Comparison of ENCODE assay signal across 13 mouse cellular contexts in the genomic region with DNA sequence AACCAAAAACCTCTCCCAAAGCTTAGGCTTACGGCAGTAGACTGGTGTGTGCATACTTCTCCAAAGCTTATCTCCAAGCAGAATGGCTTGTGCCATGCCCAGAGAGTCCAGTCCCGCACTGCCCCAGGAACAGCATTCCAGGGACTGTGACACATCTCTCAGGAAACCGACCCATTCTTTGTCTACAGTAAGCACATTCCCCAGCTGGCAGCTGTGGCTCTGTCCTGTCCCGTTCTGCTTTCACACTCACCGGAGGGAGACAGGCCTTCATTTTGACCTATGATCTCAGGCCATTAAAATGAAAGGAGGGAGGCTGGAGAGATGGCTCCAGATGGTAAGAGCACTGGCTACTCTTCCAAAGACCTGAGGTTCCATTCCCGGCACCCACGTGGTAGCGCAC. TPM values are rescaled to one million over a fixed set of nuclear protein-coding genes. Genes with fewer than 3 reads are reported as not detected.
A peak's percentile ranks its signal among the peaks of the same experiment; 100 is the strongest.
DNase-seq lines count a peak whose midpoint lies in the region; ATAC-seq and TF ChIP-seq lines count a peak whose summit lies in the region.
"Had no signal": no experiment of that assay in that cellular context is flagged by ENCODE, and none has a peak within 500 bp of the region (broad histone marks: within the 10 kb centered on the region; RNA-seq: fewer than 3 reads in every experiment).

No protein-coding gene starts in this region.

- TF ChIP-seq EP300 in liver, postnatal 0 days (IDR thresholded peaks at IDR 0.05; ENCODE audit: low read depth) = no peak

- no peaks in the 10 kb centered on the region for H3K27me3 ChIP-seq in intestine, embryonic 16.5 days (replicated peaks; ENCODE audit: control insufficient read depth, insufficient read depth, low read length)
- no peaks in the 10 kb centered on the region for H3K27me3 ChIP-seq in intestine, postnatal 0 days (replicated peaks; ENCODE audit: control insufficient read depth, insufficient read depth, low read length)
- H3K27me3 ChIP-seq in forebrain, embryonic 15.5 days = no peaks in the 10 kb centered on the region
- no peaks in the 10 kb centered on the region for H3K27me3 ChIP-seq in neural tube, embryonic 11.5 days (ENCODE audit: control insufficient read depth, insufficient read depth, low read length)
- H3K27me3 ChIP-seq in liver, postnatal 0 days (ENCODE audit: insufficient read depth, low read length) = no peaks in the 10 kb centered on the region
- H3K27me3 ChIP-seq: intestine, embryonic 15.5 days; liver, embryonic 13.5 days had no signal

- no peak overlapping the region for H3K4me3 ChIP-seq in intestine, embryonic 16.5 days (ENCODE audit: low read length)
- H3K4me3 ChIP-seq in intestine, postnatal 0 days (ENCODE audit: low read depth, low read length) = no peak overlapping the region
- H3K4me3 ChIP-seq in forebrain, embryonic 15.5 days = no peak overlapping the region
- H3K4me3 ChIP-seq in neural tube, embryonic 11.5 days (ENCODE audit: low read depth, low read length) = no peak overlapping the region
- H3K4me3 ChIP-seq in liver, postnatal 0 days (ENCODE audit: low read depth, low read length) = no peak overlapping the region
- H3K4me3 ChIP-seq: erythroblast, embryonic 14.5 days; intestine, embryonic 15.5 days; liver, embryonic 13.5 days had no signal

- no peak for TF ChIP-seq CTCF in intestine, postnatal 0 days (IDR thresholded peaks at IDR 0.05; ENCODE audit: low read depth)
- TF ChIP-seq CTCF in liver, postnatal 0 days (IDR thresholded peaks at IDR 0.05; ENCODE audit: low read depth) = no peak

- H3K9me3 ChIP-seq in intestine, embryonic 16.5 days (ENCODE audit: control insufficient read depth, low read length) = no peaks in the 10 kb centered on the region
- H3K9me3 ChIP-seq in intestine, postnatal 0 days (ENCODE audit: control insufficient read depth) = no peaks in the 10 kb centered on the region
- H3K9me3 ChIP-seq in forebrain, embryonic 15.5 days = no peaks in the 10 kb centered on the region
- no peaks in the 10 kb centered on the region for H3K9me3 ChIP-seq in neural tube, embryonic 11.5 days (ENCODE audit: control insufficient read depth, low read length)
- no peaks in the 10 kb centered on the region for H3K9me3 ChIP-seq in liver, postnatal 0 days (ENCODE audit: low read length)
- H3K9me3 ChIP-seq: intestine, embryonic 15.5 days; liver, embryonic 13.5 days had no signal

- DNase-seq in R1 (ENCODE audit: low read depth, low spot score) = peak; percentile 42
- peak; percentile 38 for DNase-seq in neural tube, embryonic 11.5 days (ENCODE audit: low spot score)
- DNase-seq in left cerebral cortex, adult 18-20 months (ENCODE audit: low spot score in 2 of 2) = no peak
- DNase-seq in left cerebral cortex, adult 11 months (ENCODE audit: low spot score) = no peak
- no peak for DNase-seq in liver, postnatal 0 days
- DNase-seq: cerebellum, adult 2 months; liver, embryonic 13.5 days; thymus, adult 18-20 months had no signal

- no peaks in the 10 kb centered on the region for H3K36me3 ChIP-seq in intestine, embryonic 16.5 days (ENCODE audit: control insufficient read depth, insufficient read depth, low read length)
- no peaks in the 10 kb centered on the region for H3K36me3 ChIP-seq in intestine, postnatal 0 days (ENCODE audit: control insufficient read depth, insufficient read depth)
- no peaks in the 10 kb centered on the region for H3K36me3 ChIP-seq in forebrain, embryonic 15.5 days
- no peaks in the 10 kb centered on the region for H3K36me3 ChIP-seq in neural tube, embryonic 11.5 days (ENCODE audit: control insufficient read depth, insufficient read depth, low read length)
- no peaks in the 10 kb centered on the region for H3K36me3 ChIP-seq in liver, postnatal 0 days (replicated peaks; ENCODE audit: insufficient read depth, low read length)
- H3K36me3 ChIP-seq: intestine, embryonic 15.5 days; liver, embryonic 13.5 days had no signal

- H3K27ac ChIP-seq in intestine, embryonic 16.5 days (ENCODE audit: low read length) = no peak overlapping the region
- no peak overlapping the region for H3K27ac ChIP-seq in intestine, postnatal 0 days (ENCODE audit: low read depth, low read length)
- no peak overlapping the region for H3K27ac ChIP-seq in forebrain, embryonic 15.5 days (replicated peaks)
- no peak overlapping the region for H3K27ac ChIP-seq in neural tube, embryonic 11.5 days (ENCODE audit: low read depth, low read length)
- H3K27ac ChIP-seq in liver, postnatal 0 days (ENCODE audit: low read depth) = no peak overlapping the region
- H3K27ac ChIP-seq: intestine, embryonic 15.5 days; liver, embryonic 13.5 days had no signal

- WGBS in intestine, embryonic 16.5 days = 53% methylated on average over 8 of the region's 8 CpGs
- WGBS in intestine, postnatal 0 days = 54% methylated on average over 8 of the region's 8 CpGs
- 43% methylated on average over 8 of the region's 8 CpGs for WGBS in forebrain, embryonic 15.5 days
- 34% methylated on average over 8 of the region's 8 CpGs for WGBS in neural tube, embryonic 11.5 days
- 63% methylated on average over 8 of the region's 8 CpGs for WGBS in liver, postnatal 0 days (ENCODE audit: insufficient replicate concordance)

- ATAC-seq in intestine, embryonic 16.5 days = peak; percentile 36; the same call in 1 of the 2 replicates
- no peak for ATAC-seq in intestine, postnatal 0 days
- ATAC-seq in forebrain, embryonic 15.5 days (replicated peaks) = 0 out of 2 replicates have a peak, but pooled peaks have one; percentile 13
- peak; percentile 58; the same call in 1 of the 2 replicates for ATAC-seq in neural tube, embryonic 11.5 days (ENCODE audit: insufficient read depth, low FRiP score, low TSS enrichment)
- no peak for ATAC-seq in liver, postnatal 0 days
- ATAC-seq: intestine, embryonic 15.5 days had no signal

- no peak overlapping the region for H3K9ac ChIP-seq in intestine, embryonic 16.5 days (ENCODE audit: low read depth, low read length)
- no peak overlapping the region for H3K9ac ChIP-seq in intestine, postnatal 0 days (ENCODE audit: low read depth, low read length)
- H3K9ac ChIP-seq in forebrain, embryonic 15.5 days (replicated peaks) = no peak overlapping the region
- H3K9ac ChIP-seq in neural tube, embryonic 11.5 days (ENCODE audit: low read length) = no peak overlapping the region
- no peak overlapping the region for H3K9ac ChIP-seq in liver, postnatal 0 days (replicated peaks)
- H3K9ac ChIP-seq: intestine, embryonic 15.5 days; liver, embryonic 13.5 days had no signal

- peaks cover 3% of the 10 kb centered on the region; the same call in 1 of the 2 replicates for H3K4me1 ChIP-seq in intestine, embryonic 16.5 days (ENCODE audit: control insufficient read depth, insufficient read depth, low read length)
- H3K4me1 ChIP-seq in intestine, postnatal 0 days (replicated peaks; ENCODE audit: control insufficient read depth, insufficient read depth, low read length) = no peaks in the 10 kb centered on the region
- H3K4me1 ChIP-seq in forebrain, embryonic 15.5 days = peaks cover 13% of the 10 kb centered on the region
- peaks cover 7% of the 10 kb centered on the region for H3K4me1 ChIP-seq in neural tube, embryonic 11.5 days (ENCODE audit: control insufficient read depth, insufficient read depth, low read length)
- no peaks in the 10 kb centered on the region for H3K4me1 ChIP-seq in liver, postnatal 0 days (ENCODE audit: insufficient read depth)
- H3K4me1 ChIP-seq: intestine, embryonic 15.5 days; liver, embryonic 13.5 days had no signal

- no peak overlapping the region for H3K4me2 ChIP-seq in intestine, embryonic 16.5 days (ENCODE audit: low read depth, low read length)
- no peak overlapping the region for H3K4me2 ChIP-seq in intestine, postnatal 0 days (replicated peaks; ENCODE audit: low read depth)
- no peak overlapping the region for H3K4me2 ChIP-seq in forebrain, embryonic 15.5 days (replicated peaks)
- no peak overlapping the region for H3K4me2 ChIP-seq in neural tube, embryonic 11.5 days (ENCODE audit: low read depth)
- H3K4me2 ChIP-seq in liver, postnatal 0 days (ENCODE audit: low read depth, low read length) = no peak overlapping the region
- H3K4me2 ChIP-seq: intestine, embryonic 15.5 days; liver, embryonic 13.5 days had no signal

RNA-seq across cellular contexts. Expression of a gene that starts 15.9 kb away (rescaled TPM):
- polyA plus RNA-seq in intestine, embryonic 16.5 days (2015; fragmentation: Nextera tagmentation; extraction: Ambion mirVana) = 6.0 and 6.6 TPM in 2 replicates
- 3.3 and 3.6 TPM in 2 replicates for polyA plus RNA-seq in intestine, postnatal 0 days (2015; fragmentation: Nextera tagmentation; extraction: Ambion mirVana)
- polyA plus RNA-seq in forebrain, embryonic 15.5 days (2015; fragmentation: Nextera tagmentation; extraction: Ambion mirVana) = 1.2 and 1.3 TPM in 2 replicates
- 0.78 and 0.80 TPM in 2 replicates for polyA plus RNA-seq in neural tube, embryonic 11.5 days (2014; fragmentation: Nextera tagmentation; extraction: Ambion mirVana)
- 10 to 100 TPM; 11.2 TPM for total RNA-seq in left cerebral cortex, adult 18-20 months (2021)
- 0.34 and 0.45 TPM in 2 replicates for polyA plus RNA-seq in liver, postnatal 0 days (2015; fragmentation: Nextera tagmentation; extraction: Ambion mirVana)

Comparison
In these comparisons a context has a peak if more than half of its experiments do, and no peak if none do; other contexts are left out.
1. ATAC-seq: peak in intestine, embryonic 16.5 days (single experiment), forebrain, embryonic 15.5 days (single experiment) and neural tube, embryonic 11.5 days (single experiment); none in intestine, postnatal 0 days (single experiment) and liver, postnatal 0 days (single experiment).
2. DNase-seq: peak in R1 (single experiment) and neural tube, embryonic 11.5 days (single experiment); none in left cerebral cortex, adult 18-20 months (0 of 2), left cerebral cortex, adult 11 months (single experiment) and liver, postnatal 0 days (single experiment).